Mouse (Mus musculus): ENCODE results near the gene Fgfr2.
"Not testable (repeated sequence)": the region's sequence is repeated elsewhere in the genome, so short reads cannot be mapped to it uniquely, and the experiment has no call there.

Fgfr2 gene

DNA sequence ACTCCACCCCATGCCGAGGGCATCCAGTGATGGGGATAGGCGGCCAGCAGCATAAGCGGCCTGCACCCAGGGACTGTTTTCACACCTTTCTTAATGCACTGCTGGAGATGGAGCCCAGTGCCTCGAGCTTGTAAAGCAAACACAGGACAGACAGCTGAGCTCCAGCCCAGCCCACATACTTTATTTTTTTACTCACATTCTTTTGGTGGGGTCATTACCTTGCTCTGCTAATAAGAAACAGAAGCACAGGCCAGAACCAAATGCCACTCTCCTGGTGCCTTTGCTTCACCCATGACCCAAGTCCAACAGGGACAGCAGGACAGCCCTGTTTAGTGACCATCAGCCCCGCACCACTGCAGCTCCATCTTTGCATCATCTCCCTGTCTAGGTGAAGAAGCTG, 2961.6 kb downstream of the Fgfr2 start:
- peak; percentile 8 for DNase-seq

DNA sequence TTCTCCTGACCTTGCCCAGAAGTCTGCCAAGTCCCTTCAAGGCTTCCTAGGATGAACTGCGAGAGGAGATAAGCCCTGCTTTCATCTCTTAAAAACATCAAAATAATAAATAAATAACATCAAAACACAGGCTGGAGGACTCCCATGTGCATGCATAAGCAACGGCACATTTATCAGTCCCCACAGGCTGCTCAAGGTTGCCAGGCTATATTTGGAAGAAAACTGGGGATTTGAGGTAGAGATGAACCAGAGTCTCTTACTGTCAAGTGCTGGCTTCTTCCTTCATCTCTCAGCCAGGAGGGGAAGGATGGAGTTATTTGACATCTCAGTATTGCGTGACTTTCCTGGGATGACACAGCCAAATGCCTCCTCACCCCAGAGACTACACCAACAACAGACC, 2964.3 kb downstream of the Fgfr2 start:
- no peak for DNase-seq

DNA sequence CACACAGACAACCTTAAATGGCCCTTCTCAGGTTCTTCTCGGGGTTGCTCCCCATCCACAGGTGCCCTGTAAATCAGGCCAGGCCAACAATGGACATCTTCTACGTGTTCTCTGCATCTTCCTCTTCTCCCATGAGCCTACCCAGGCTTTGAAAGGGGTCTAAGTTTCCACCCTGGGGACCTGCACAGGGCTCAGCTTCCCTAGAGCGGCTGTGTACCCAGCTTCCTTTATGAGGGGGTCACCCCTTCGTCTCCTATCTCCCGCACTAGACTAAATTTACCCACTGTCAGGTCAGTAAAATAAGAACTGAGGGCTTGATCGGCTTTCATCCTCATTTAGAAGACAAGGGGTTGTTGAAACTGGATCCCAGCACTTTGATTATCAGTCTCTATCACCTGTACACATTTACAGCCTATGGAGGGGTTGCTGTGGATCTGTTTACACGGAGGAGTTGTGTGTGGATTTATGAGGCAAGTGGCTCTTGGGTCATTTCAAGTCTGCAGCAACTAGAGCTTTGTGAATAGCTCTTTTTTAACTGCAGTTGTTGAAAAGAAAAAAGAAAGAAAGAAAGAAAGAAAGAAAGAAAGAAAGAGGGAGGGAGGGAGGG, 2969.7 kb downstream of the Fgfr2 start:
- DNase-seq: no peak

DNA sequence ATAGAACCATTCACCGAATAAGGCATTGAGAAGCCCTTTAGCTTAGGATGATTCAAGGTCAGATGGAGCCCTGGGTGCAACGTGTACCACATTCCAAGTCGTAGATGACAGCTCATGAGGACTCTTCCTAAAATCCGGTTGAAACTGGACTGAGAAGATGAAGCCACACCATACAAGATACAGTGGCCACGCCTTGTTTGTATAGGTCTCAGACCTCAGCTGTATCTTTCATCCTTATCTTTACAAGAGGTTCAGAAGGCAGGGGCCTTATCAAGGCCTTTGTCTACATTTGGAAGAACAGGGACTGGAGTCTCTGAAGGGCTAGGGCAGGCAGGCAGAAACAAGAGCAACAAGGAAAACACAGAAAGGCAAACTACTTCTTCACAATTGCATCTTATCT, 2974.2 kb downstream of the Fgfr2 start:
- no peak for DNase-seq

DNA sequence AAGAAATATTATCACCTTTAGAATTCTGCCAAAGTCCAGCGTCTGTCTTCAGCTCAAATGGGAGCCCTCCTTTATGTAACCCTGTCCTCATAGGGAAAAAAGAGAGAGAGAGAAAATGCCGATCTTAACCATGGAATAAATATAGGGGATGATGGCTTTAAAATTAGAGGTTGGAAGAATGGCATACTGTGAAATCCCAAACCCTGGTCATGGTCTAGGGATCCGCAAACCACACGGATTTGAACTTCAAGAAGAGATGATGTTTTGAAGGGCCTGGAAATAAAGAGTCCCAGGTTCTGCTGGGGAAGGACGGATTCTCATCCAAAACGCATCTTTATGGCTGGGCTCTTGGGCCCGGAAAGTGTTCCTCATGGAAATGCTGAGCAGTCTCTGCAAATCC, 2975.9 kb downstream of the Fgfr2 start:
- DNase-seq: no peak

- no peak for DNase-seq
Observed at GRCm38 (mm10) chr7:130145211-130145610, 2977.9 kb downstream of the Fgfr2 start.

DNA sequence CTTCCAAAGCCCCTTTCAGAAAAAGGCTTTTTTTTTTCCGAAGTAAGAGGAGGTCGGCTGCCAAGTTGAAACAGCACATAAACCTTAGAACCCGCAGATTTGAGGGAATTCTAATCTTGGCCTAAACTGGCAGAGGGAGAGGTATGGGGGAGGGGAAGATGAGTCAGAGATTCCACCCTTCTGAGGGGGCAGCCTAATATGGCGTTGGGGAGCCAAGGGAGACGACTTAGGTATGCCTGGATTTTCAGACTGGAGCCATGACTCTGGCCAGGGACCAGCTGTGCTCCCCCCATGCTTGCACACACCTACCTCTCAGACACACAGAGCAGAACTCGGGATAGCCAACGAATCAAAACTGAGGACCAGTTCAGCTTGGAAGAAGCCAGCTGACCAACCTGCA, 2979.8 kb downstream of the Fgfr2 start:
- DNase-seq: no peak

GRCm38 (mm10) chr7:130141088-130141873, 2981.9 kb downstream of the Fgfr2 start:
- no peak for DNase-seq

DNA sequence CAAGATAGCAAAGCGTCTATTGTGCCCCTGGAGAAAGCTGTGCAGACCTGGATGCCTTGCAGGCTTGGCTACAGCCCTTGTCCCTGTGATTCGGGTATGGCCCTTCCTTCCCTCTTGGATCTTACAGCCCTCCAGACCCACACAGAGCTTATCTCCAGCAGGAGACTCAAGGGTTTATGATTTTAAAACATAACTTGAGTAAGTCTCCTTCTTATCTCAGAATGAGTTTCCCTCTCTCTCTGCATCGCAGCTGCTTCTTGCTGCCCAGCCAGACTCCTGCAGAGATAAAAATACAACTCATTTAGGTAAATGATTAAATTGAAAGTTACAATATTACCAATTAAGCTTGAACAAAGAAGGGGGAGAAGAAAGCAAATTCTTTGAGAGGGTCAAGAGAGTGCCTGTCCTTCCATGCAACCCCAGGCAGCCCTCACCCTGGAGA, 2988.2 kb downstream of the Fgfr2 start:
- peak; percentile 49 for DNase-seq

- DNase-seq: not testable (repeated sequence)
Observed at GRCm38 (mm10) chr7:130134428-130134827, 2988.7 kb downstream of the Fgfr2 start.

DNA sequence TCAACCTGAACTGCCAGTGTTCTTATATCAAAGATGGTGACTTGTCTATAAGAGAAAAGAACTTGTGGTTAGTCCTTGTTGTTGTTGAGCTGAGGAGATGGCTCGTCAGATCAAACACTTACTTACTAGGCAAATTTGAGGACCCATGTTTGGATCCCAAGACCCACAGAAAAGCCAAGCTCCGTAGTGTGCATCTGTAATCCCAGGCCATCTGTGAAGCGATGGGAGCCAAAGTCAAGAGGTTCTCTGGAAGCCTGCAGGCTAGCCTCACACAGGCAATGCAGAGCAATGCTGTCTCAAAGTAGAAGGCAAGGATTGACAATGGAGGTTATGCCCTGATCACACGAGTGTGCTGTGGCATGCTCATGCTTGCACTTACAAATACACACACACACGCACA, 2992.9 kb downstream of the Fgfr2 start:
- no peak for DNase-seq

DNA sequence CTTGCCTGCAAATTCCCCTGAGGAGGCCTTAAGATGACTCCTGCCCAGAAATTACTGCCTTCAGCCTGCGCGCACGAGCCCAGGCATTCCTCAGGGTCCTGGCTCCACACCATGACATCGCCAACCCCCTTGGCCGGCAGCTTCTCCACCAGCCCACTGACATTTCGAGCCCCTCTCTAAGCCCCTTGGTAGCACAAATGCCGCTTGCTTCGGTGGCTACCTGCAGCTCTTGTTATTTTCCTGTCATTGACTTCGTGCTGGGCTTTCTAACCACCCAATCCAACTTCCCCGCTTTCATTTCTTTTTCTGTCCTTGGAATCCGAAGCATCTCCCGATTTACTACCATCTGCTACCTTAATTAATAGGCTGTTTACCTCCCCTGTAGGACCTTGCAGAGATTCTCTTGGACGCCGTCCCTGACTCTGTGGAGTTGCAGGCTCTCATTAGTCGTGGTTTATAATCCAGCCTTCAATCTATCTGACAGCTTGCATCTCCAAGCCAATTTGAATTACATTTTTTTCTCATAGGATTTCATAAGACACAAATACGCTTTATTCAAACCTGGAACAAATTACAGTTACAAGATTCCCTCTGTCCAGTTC, 2993.7 kb downstream of the Fgfr2 start:
- no peak for DNase-seq

GRCm38 (mm10) chr7:130121507-130121906, 3001.6 kb downstream of the Fgfr2 start:
- no peak for DNase-seq

GRCm38 (mm10) chr7:130119466-130119865, 3003.7 kb downstream of the Fgfr2 start:
- DNase-seq: no peak

DNA sequence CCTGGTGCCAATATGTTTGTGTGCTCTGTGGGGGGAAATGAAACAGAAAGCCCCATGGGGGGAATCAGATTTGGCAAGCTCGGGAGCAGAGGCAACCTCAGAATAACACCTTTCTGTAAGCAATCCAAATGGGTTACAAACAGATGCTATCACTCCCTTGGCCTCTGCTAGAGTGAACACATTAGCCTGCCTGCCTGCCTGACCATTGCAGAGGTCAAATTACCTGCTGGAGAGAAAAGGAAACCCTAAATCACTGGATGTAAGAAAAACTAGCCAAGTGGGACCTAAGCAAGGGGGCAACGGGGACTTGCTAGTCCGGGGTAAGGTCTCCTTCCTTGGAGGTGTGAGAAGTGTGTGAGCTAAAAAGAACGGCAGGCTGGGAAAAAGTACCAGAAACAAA, 3004.4 kb downstream of the Fgfr2 start:
- no peak for DNase-seq

DNA sequence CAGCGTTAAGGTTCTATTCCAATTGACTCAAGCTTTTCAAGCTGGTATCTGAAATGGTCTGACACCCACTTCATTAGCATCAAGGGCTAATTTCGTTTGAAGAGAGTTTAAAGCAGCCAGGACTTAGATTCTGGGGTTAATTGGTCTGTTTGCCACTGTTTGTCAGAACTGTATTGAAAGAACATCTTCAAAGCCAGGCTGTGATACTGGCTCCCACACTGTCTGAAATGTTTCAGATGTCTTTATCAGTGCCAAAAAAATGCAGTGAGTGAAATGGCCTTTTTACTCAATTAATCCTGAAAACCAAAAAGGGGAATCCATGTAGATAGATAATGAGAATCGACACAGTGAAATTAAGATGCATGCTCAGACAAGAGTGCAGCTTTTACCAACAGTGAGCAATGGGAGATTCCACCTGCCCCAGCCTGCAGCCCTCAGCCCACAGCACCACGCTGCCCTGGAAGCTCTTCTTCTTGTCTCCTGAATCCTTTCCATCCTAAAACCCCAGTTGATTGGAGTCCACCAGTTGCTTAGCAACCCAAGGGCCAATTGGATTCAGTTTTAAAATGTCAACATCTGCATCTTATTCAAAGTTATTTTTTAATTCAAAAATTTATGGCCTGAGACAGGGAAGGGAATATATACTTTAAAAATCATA, 3005.6 kb downstream of the Fgfr2 start:
- DNase-seq: no peak

GRCm38 (mm10) chr7:130114436-130114835, 3008.7 kb downstream of the Fgfr2 start:
- peak; percentile 47 for DNase-seq

All from kidney, adult 18-20 months (tissue).